Mouse (Mus musculus) left cerebral cortex, adult 6 months (tissue): ENCODE data around the gene Ppp1r35. TPM values are rescaled to one million over a fixed set of nuclear protein-coding genes. Genes with fewer than 3 reads are reported as not detected.

Experiments used
- long read RNA-seq, 2 experiments: library from polyadenylated mRNA; unstranded; transcript quantifications; one replicate each; pipeline ENCODE4 v2.0.0; 2019 to 2020
- polyA plus RNA-seq: library from polyadenylated mRNA; unstranded; fragments of <200 nt; fragmentation: Nextera tagmentation; gene quantifications from 2 replicates; pipeline ENCODE4 v1.2.3, GENCODE M21; 2021

Gene Ppp1r35
- 21.3 and 41.2 TPM in 2 replicates for polyA plus RNA-seq
- long read RNA-seq, experiment 1, transcript Ppp1r35-201 (4 exons, 956 nt): major isoform, 10 of 15 reads
- long read RNA-seq, experiment 1, partial matches to known transcripts: 5 of 15 reads
- long read RNA-seq, experiment 1, other reads (novel, unspliced or antisense): 0 of 15 reads
- long read RNA-seq, experiment 2, transcript Ppp1r35-201 (4 exons, 956 nt): major isoform, 7 of 15 reads
- long read RNA-seq, experiment 2, partial matches to known transcripts: 2 of 15 reads
- long read RNA-seq, experiment 2, other reads (novel, unspliced or antisense): 6 of 15 reads

DNA sequence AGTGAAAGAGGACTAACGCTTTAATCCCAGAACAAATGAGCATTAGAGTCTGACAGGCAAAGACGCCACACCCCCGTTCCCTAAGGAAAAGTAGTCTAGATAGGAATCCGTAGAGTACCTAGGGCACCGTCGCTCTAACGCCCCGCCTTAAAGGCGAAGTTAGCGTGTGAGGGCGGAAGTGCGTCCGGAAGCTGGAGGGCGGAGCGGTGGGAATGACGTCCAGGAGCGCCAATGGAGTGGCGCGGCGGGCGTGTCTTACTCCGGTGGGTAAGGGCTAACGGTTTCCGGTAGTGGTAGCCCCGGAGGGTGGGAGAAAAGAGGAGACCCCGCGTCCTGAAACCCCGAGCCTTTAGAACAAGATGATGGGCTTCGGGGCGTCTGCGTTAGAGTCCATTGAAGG is at the start of gene Ppp1r35:
Ppp1r35 (plus strand) TSS at position 215 of the 400 bp plus-strand sequence.

DNA sequence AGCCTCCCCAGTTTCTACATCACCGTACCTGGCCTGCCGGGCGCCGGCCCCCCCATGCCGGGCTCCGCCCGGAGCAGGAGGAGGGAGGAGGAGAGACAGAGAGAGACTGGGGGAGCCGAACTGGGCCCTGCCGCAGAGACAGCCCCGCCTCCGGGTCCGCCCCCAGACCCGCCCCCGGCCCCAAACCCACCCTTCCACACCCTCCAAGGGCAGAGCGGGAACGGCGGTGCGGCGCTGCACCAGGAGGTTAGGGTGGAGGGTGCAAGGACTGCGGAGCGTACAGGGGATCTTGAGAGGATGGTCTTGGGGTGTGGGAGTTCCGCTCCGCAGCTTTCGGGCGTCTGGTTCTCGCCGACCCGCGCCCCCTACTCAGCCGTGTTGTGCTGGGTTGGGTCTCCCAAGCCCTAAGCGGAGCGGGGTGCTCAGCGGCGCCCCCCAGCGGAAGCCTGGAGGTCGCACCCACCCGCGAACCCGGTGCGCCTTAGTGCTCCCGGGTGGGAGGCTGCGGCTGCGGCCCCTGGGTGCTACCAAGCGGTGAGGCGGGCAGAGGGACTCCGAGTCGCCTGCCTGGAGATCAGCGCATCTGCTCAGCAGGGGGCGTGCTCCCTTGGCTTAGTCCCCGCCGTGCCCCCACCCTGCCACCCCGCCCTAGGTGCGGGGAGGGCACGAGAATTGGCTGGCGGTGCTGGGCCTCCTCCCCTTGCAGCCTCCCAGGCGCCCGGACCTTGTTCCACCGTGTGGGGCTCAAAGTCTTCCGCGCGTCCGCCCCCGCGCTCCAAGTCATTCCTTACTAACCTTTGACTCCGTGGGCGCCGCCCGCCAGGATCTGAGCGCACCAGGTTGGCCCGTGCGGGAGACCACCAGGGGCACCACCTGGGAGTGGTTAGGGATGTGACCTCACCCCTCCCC is 37.4 kb upstream of the Ppp1r35 start, which contains the start of gene Nyap1:
Nyap1 (minus strand) TSS at position 585 of the 909 bp plus-strand sequence.

GRCm38 (mm10) chr5:137745214-137746171 is 33.2 kb upstream of the Ppp1r35 start, which contains the start of gene Tsc22d4:
TSS of gene Tsc22d4 (plus strand) at chr5:137745730.

GRCm38 (mm10) chr5:137787151-137787928 is 8.7 kb downstream of the Ppp1r35 start, which contains the start of the genes Mepce and Zcwpw1:
TSS of gene Mepce (minus strand) at chr5:137787655.
TSS of gene Zcwpw1 (plus strand) at chr5:137787798.

Other genes with a start within 250 kb of the Ppp1r35 start
- gene Epo, start 245.6 kb upstream of the Ppp1r35 start, polyA plus RNA-seq: not detected in 2 replicates
- gene Gnb2, start 245.3 kb upstream of the Ppp1r35 start, polyA plus RNA-seq: 115 and 202 TPM in 2 replicates
- gene Actl6b, start 225.3 kb upstream of the Ppp1r35 start, polyA plus RNA-seq: 83.0 and 162 TPM in 2 replicates
- 4.2 and 6.1 TPM in 2 replicates for gene Tfr2, start 209.0 kb upstream of the Ppp1r35 start, polyA plus RNA-seq
- 13.1 and 31.6 TPM in 2 replicates for gene Mospd3, start 177.8 kb upstream of the Ppp1r35 start, polyA plus RNA-seq
- 11.7 and 16.6 TPM in 2 replicates for gene Pcolce, start 165.1 kb upstream of the Ppp1r35 start, polyA plus RNA-seq
- gene Fbxo24, start 149.8 kb upstream of the Ppp1r35 start, polyA plus RNA-seq: not detected in 2 replicates
- gene Lrch4, start 149.7 kb upstream of the Ppp1r35 start, polyA plus RNA-seq: 2.1 and 7.4 TPM in 2 replicates
- gene Gm20605, start 149.7 kb upstream of the Ppp1r35 start, polyA plus RNA-seq: 0.30 and 0.32 TPM in 2 replicates
- 0.50 and 0.69 TPM in 2 replicates for gene Sap25, start 137.5 kb upstream of the Ppp1r35 start, polyA plus RNA-seq
- 0.14 and 0.16 TPM in 2 replicates for gene Irs3, start 133.1 kb upstream of the Ppp1r35 start, polyA plus RNA-seq
- gene Agfg2, start 94.1 kb upstream of the Ppp1r35 start, polyA plus RNA-seq: 14.9 and 22.9 TPM in 2 replicates
- 1.3 and 12.1 TPM in 2 replicates for gene Nyap1, start 37.2 kb upstream of the Ppp1r35 start, polyA plus RNA-seq
- gene Tsc22d4, start 33.1 kb upstream of the Ppp1r35 start, polyA plus RNA-seq: 379 and 574 TPM in 2 replicates
- gene Mepce, start 8.8 kb downstream of the Ppp1r35 start, polyA plus RNA-seq: 9.1 and 11.8 TPM in 2 replicates
- gene Zcwpw1, start 8.9 kb downstream of the Ppp1r35 start, polyA plus RNA-seq: 3.6 and 4.2 TPM in 2 replicates
- 0.89 and 1.3 TPM in 2 replicates for gene Pilra, start 57.4 kb downstream of the Ppp1r35 start, polyA plus RNA-seq
- not detected in 2 replicates for gene Pilrb1, start 79.3 kb downstream of the Ppp1r35 start, polyA plus RNA-seq
- gene Pilrb2, start 93.0 kb downstream of the Ppp1r35 start, polyA plus RNA-seq: 0.11 TPM in 1 of 2 replicates, not detected in the other
- not detected in 2 replicates for gene Cyp3a13, start 142.8 kb downstream of the Ppp1r35 start, polyA plus RNA-seq
- gene Gjc3, start 184.2 kb downstream of the Ppp1r35 start, polyA plus RNA-seq: 11.5 and 13.1 TPM in 2 replicates
- gene Azgp1, start 202.7 kb downstream of the Ppp1r35 start, polyA plus RNA-seq: not detected in 2 replicates
- not detected in 2 replicates for gene Smok3a, start 242.4 kb downstream of the Ppp1r35 start, polyA plus RNA-seq
- not detected in 2 replicates for gene Smok3b, start 242.6 kb downstream of the Ppp1r35 start, polyA plus RNA-seq